Mouse (Mus musculus): Measurements from ENCODE around the gene Dhodh. TPM values are rescaled to one million over a fixed set of nuclear protein-coding genes. Genes with fewer than 3 reads are reported as not detected.

Gene Dhodh
- polyA plus RNA-seq, 1 experiment from 2014 or later = 31.5 TPM

Other genes with a start within 250 kb of the Dhodh start
- gene Pmfbp1, start 114.6 kb downstream of the Dhodh start, polyA plus RNA-seq (2015; fragmentation: Nextera tagmentation; extraction: Ambion mirVana) = 2.4 and 3.4 TPM in 2 replicates
- 17.7 and 18.4 TPM in 2 replicates for gene Dhx38, start 42.8 kb downstream of the Dhodh start, polyA plus RNA-seq (2015; fragmentation: Nextera tagmentation; extraction: Ambion mirVana)
- gene Txnl4b, start 42.8 kb downstream of the Dhodh start, polyA plus RNA-seq (2015; fragmentation: Nextera tagmentation; extraction: Ambion mirVana) = 30.8 and 32.4 TPM in 2 replicates
- gene Hp, start 29.5 kb downstream of the Dhodh start, polyA plus RNA-seq (2015; fragmentation: Nextera tagmentation; extraction: Ambion mirVana) = 0.29 and 0.70 TPM in 2 replicates
- 0.12 TPM in 2 replicates for gene Pkd1l3, start 5.8 kb upstream of the Dhodh start, polyA plus RNA-seq (2015; fragmentation: Nextera tagmentation; extraction: Ambion mirVana)
- gene Ist1, start 84.6 kb upstream of the Dhodh start, polyA plus RNA-seq (2015; fragmentation: Nextera tagmentation; extraction: Ambion mirVana) = 180 and 182 TPM in 2 replicates
- 77.0 and 78.9 TPM in 2 replicates for gene Zfp821, start 96.9 kb upstream of the Dhodh start, polyA plus RNA-seq (2015; fragmentation: Nextera tagmentation; extraction: Ambion mirVana)
- gene Atxn1l, start 129.1 kb upstream of the Dhodh start, polyA plus RNA-seq (2015; fragmentation: Nextera tagmentation; extraction: Ambion mirVana) = 3.8 and 4.4 TPM in 2 replicates
- gene Ap1g1, start 169.9 kb upstream of the Dhodh start, polyA plus RNA-seq (2015; fragmentation: Nextera tagmentation; extraction: Ambion mirVana) = 49.7 and 51.4 TPM in 2 replicates